Mouse (Mus musculus): ENCODE measurements around the gene Maml3. TPM values are rescaled to one million over a fixed set of nuclear protein-coding genes. Genes with fewer than 3 reads are reported as not detected.

Maml3 gene
- polyA plus RNA-seq, 1 experiment from 2014 or later: 8.0 TPM

- no peak overlapping the region for H3K27ac ChIP-seq
- no peak for DNase-seq (ENCODE audit: low spot score)
- WGBS: 83% methylated on average over 5 of the region's 5 CpGs
- no peaks in the 10 kb centered on the region for H3K4me1 ChIP-seq (replicated peaks; ENCODE audit: control insufficient read depth, insufficient read depth, low read length)
- no peaks in the 10 kb centered on the region for H3K36me3 ChIP-seq (replicated peaks; ENCODE audit: control insufficient read depth, insufficient read depth)
- no peaks in the 10 kb centered on the region for H3K27me3 ChIP-seq (ENCODE audit: control insufficient read depth, insufficient read depth, low read length)
- no peak overlapping the region for H3K4me3 ChIP-seq (replicated peaks; ENCODE audit: low read length)
- no peak overlapping the region for H3K4me2 ChIP-seq (replicated peaks)
- no peaks in the 10 kb centered on the region for H3K9me3 ChIP-seq (ENCODE audit: control insufficient read depth, low read length)
- H3K9ac ChIP-seq: no peak overlapping the region
- no peak for ATAC-seq (ENCODE audit: low FRiP score)
Measured at GRCm38 (mm10) chr3:51670414-51671070, 434.3 kb downstream of the Maml3 start.

GRCm38 (mm10) chr3:51668607-51669006 lies 436.3 kb downstream of the Maml3 start:
- Histone ChIP-seq H3K4me2 (replicated peaks) (no peak overlapping the region), H3K9ac (no peak overlapping the region), H3K9me3 (ENCODE audit: control insufficient read depth, low read length) (no peaks in the 10 kb centered on the region), H3K27ac (no peak overlapping the region), H3K4me3 (replicated peaks; ENCODE audit: low read length) (no peak overlapping the region), H3K36me3 (replicated peaks; ENCODE audit: control insufficient read depth, insufficient read depth) (no peaks in the 10 kb centered on the region), H3K4me1 (replicated peaks; ENCODE audit: control insufficient read depth, insufficient read depth, low read length) (no peaks in the 10 kb centered on the region), H3K27me3 (ENCODE audit: control insufficient read depth, insufficient read depth, low read length) (no peaks in the 10 kb centered on the region)
- 54% methylated on average over 2 of the region's 2 CpGs for WGBS
- DNase-seq (ENCODE audit: low spot score): no peak
- no peak for ATAC-seq (ENCODE audit: low FRiP score)

- Histone ChIP-seq H3K36me3 (replicated peaks; ENCODE audit: control insufficient read depth, insufficient read depth) (no peaks in the 10 kb centered on the region), H3K4me2 (replicated peaks) (no peak overlapping the region), H3K9ac (no peak overlapping the region), H3K9me3 (ENCODE audit: control insufficient read depth, low read length) (no peaks in the 10 kb centered on the region), H3K27ac (no peak overlapping the region), H3K4me3 (replicated peaks; ENCODE audit: low read length) (no peak overlapping the region), H3K4me1 (replicated peaks; ENCODE audit: control insufficient read depth, insufficient read depth, low read length) (no peaks in the 10 kb centered on the region), H3K27me3 (ENCODE audit: control insufficient read depth, insufficient read depth, low read length) (no peaks in the 10 kb centered on the region)
- WGBS: 68% methylated on average over 6 of the region's 6 CpGs
- ATAC-seq (ENCODE audit: low FRiP score) (no peak), DNase-seq (ENCODE audit: low spot score) (no peak)
Measured at GRCm38 (mm10) chr3:51662557-51662956, 442.3 kb downstream of the Maml3 start.

- Histone ChIP-seq H3K9ac (no peak overlapping the region), H3K9me3 (ENCODE audit: control insufficient read depth, low read length) (no peaks in the 10 kb centered on the region), H3K36me3 (replicated peaks; ENCODE audit: control insufficient read depth, insufficient read depth) (no peaks in the 10 kb centered on the region), H3K4me3 (replicated peaks; ENCODE audit: low read length) (no peak overlapping the region), H3K27me3 (ENCODE audit: control insufficient read depth, insufficient read depth, low read length) (no peaks in the 10 kb centered on the region), H3K4me2 (replicated peaks) (no peak overlapping the region), H3K4me1 (replicated peaks; ENCODE audit: control insufficient read depth, insufficient read depth, low read length) (no peaks in the 10 kb centered on the region), H3K27ac (no peak overlapping the region)
- ATAC-seq (ENCODE audit: low FRiP score) (no peak), DNase-seq (ENCODE audit: low spot score) (no peak)
- WGBS: 81% methylated on average over 11 of the region's 11 CpGs
Measured at GRCm38 (mm10) chr3:51661880-51662550, 442.9 kb downstream of the Maml3 start.

GRCm38 (mm10) chr3:51661376-51661775 lies 443.5 kb downstream of the Maml3 start:
- no peaks in the 10 kb centered on the region for H3K36me3 ChIP-seq (replicated peaks; ENCODE audit: control insufficient read depth, insufficient read depth)
- H3K27me3 ChIP-seq (ENCODE audit: control insufficient read depth, insufficient read depth, low read length): no peaks in the 10 kb centered on the region
- H3K9ac ChIP-seq: no peak overlapping the region
- H3K4me2 ChIP-seq (replicated peaks): no peak overlapping the region
- DNase-seq (ENCODE audit: low spot score): no peak
- no peaks in the 10 kb centered on the region for H3K9me3 ChIP-seq (ENCODE audit: control insufficient read depth, low read length)
- 71% methylated on average over 5 of the region's 5 CpGs for WGBS
- H3K4me3 ChIP-seq (replicated peaks; ENCODE audit: low read length): no peak overlapping the region
- no peaks in the 10 kb centered on the region for H3K4me1 ChIP-seq (replicated peaks; ENCODE audit: control insufficient read depth, insufficient read depth, low read length)
- no peak overlapping the region for H3K27ac ChIP-seq
- no peak for ATAC-seq (ENCODE audit: low FRiP score)

GRCm38 (mm10) chr3:51660821-51661276 lies 444.0 kb downstream of the Maml3 start:
- 86% methylated on average over 3 of the region's 3 CpGs for WGBS
- Histone ChIP-seq H3K4me2 (replicated peaks) (no peak overlapping the region), H3K27ac (no peak overlapping the region), H3K27me3 (ENCODE audit: control insufficient read depth, insufficient read depth, low read length) (no peaks in the 10 kb centered on the region), H3K4me1 (replicated peaks; ENCODE audit: control insufficient read depth, insufficient read depth, low read length) (no peaks in the 10 kb centered on the region), H3K4me3 (replicated peaks; ENCODE audit: low read length) (no peak overlapping the region), H3K9ac (no peak overlapping the region), H3K9me3 (ENCODE audit: control insufficient read depth, low read length) (no peaks in the 10 kb centered on the region), H3K36me3 (replicated peaks; ENCODE audit: control insufficient read depth, insufficient read depth) (no peaks in the 10 kb centered on the region)
- DNase-seq (ENCODE audit: low spot score) (no peak), ATAC-seq (ENCODE audit: low FRiP score) (no peak)

GRCm38 (mm10) chr3:51660060-51660459 lies 444.8 kb downstream of the Maml3 start, which contains the start of gene Mgst2:
Gene Mgst2, plus strand, starts transcription at chr3:51660360.
- H3K4me1 ChIP-seq (replicated peaks; ENCODE audit: control insufficient read depth, insufficient read depth, low read length): no peaks in the 10 kb centered on the region
- H3K36me3 ChIP-seq (replicated peaks; ENCODE audit: control insufficient read depth, insufficient read depth): no peaks in the 10 kb centered on the region
- no peak for ATAC-seq (ENCODE audit: low FRiP score)
- H3K27me3 ChIP-seq (ENCODE audit: control insufficient read depth, insufficient read depth, low read length): no peaks in the 10 kb centered on the region
- no peak for DNase-seq (ENCODE audit: low spot score)
- H3K4me2 ChIP-seq (replicated peaks): no peak within 1 kb of the TSS
- no peak within 1 kb of the TSS for H3K27ac ChIP-seq
- 54% methylated on average over 4 of the region's 4 CpGs for WGBS
- H3K9ac ChIP-seq: no peak within 1 kb of the TSS
- H3K4me3 ChIP-seq (replicated peaks; ENCODE audit: low read length): no peak within 1 kb of the TSS
- H3K9me3 ChIP-seq (ENCODE audit: control insufficient read depth, low read length): no peaks in the 10 kb centered on the region

- no peak overlapping the region for H3K4me3 ChIP-seq (replicated peaks; ENCODE audit: low read length)
- DNase-seq (ENCODE audit: low spot score) (no peak), ATAC-seq (ENCODE audit: low FRiP score) (no peak)
- no peak overlapping the region for H3K4me2 ChIP-seq (replicated peaks)
- WGBS: 96% methylated on average over 5 of the region's 5 CpGs
- no peaks in the 10 kb centered on the region for H3K4me1 ChIP-seq (replicated peaks; ENCODE audit: control insufficient read depth, insufficient read depth, low read length)
- no peaks in the 10 kb centered on the region for H3K9me3 ChIP-seq (ENCODE audit: control insufficient read depth, low read length)
- H3K9ac ChIP-seq: no peak overlapping the region
- H3K27ac ChIP-seq: no peak overlapping the region
- H3K36me3 ChIP-seq (replicated peaks; ENCODE audit: control insufficient read depth, insufficient read depth): no peaks in the 10 kb centered on the region
- no peaks in the 10 kb centered on the region for H3K27me3 ChIP-seq (ENCODE audit: control insufficient read depth, insufficient read depth, low read length)
Measured at GRCm38 (mm10) chr3:51659415-51659814, 445.5 kb downstream of the Maml3 start.

GRCm38 (mm10) chr3:51654303-51655055 lies 450.4 kb downstream of the Maml3 start:
- H3K4me3 ChIP-seq (replicated peaks; ENCODE audit: low read length): no peak overlapping the region
- ATAC-seq (ENCODE audit: low FRiP score): no peak
- no peak overlapping the region for H3K27ac ChIP-seq
- no peaks in the 10 kb centered on the region for H3K36me3 ChIP-seq (replicated peaks; ENCODE audit: control insufficient read depth, insufficient read depth)
- no peaks in the 10 kb centered on the region for H3K9me3 ChIP-seq (ENCODE audit: control insufficient read depth, low read length)
- no peak overlapping the region for H3K9ac ChIP-seq
- DNase-seq (ENCODE audit: low spot score): no peak
- no peak overlapping the region for H3K4me2 ChIP-seq (replicated peaks)
- 85% methylated on average over 6 of the region's 6 CpGs for WGBS
- H3K4me1 ChIP-seq (replicated peaks; ENCODE audit: control insufficient read depth, insufficient read depth, low read length): peaks cover 5% of the 10 kb centered on the region
- H3K27me3 ChIP-seq (ENCODE audit: control insufficient read depth, insufficient read depth, low read length): no peaks in the 10 kb centered on the region
